Mouse (Mus musculus) E14TG2a.4 (cell line): ENCODE measurements at regions not wholly inside any gene's neighbourhood (a gene's known extent, or its start where the extent isn't known, plus 50 kb on each side); places are given as distances from the start of the nearest gene placed in this dataset.
"Not testable (repeated sequence)": the region's sequence is repeated elsewhere in the genome, so short reads cannot be mapped to it uniquely, and the experiment has no call there.

Experiments
- H3K27me3 ChIP-seq: 2 replicates; pipeline ENCODE4 v1.6.1; 2014; ENCODE audit warnings: low read length, control low read depth; ENCODE audit not compliant: insufficient read depth
- H3K36me3 ChIP-seq: 2 replicates; pipeline ENCODE4 v1.6.1; 2014; ENCODE audit warnings: low read length, control low read depth; ENCODE audit not compliant: insufficient read depth
- H3K4me1 ChIP-seq: replicated peaks from 2 replicates; pipeline ENCODE4 v1.6.1; 2014; ENCODE audit warnings: low read depth, low read length, control low read depth
- H3K4me3 ChIP-seq: replicated peaks from 2 replicates; pipeline ENCODE4 v1.5.1; 2014; ENCODE audit warnings: mild to moderate bottlenecking, low read length
- H3K9me3 ChIP-seq: 2 replicates; pipeline ENCODE4 v1.6.1; 2014; ENCODE audit warnings: low read length, control low read depth
- CTCF ChIP-seq: conservative IDR thresholded peaks from 2 replicates; pipeline ENCODE4 v1.5.1; 2014; ENCODE audit warnings: low read length
- NANOG ChIP-seq: IDR thresholded peaks from 2 replicates; pipeline ENCODE4 v1.6.1; 2014; ENCODE audit warnings: borderline replicate concordance, low read length, mixed read lengths
- POU5F1 ChIP-seq: IDR thresholded peaks from 2 replicates; pipeline ENCODE4 v1.6.1; 2014; ENCODE audit warnings: low read length, borderline replicate concordance

DNA sequence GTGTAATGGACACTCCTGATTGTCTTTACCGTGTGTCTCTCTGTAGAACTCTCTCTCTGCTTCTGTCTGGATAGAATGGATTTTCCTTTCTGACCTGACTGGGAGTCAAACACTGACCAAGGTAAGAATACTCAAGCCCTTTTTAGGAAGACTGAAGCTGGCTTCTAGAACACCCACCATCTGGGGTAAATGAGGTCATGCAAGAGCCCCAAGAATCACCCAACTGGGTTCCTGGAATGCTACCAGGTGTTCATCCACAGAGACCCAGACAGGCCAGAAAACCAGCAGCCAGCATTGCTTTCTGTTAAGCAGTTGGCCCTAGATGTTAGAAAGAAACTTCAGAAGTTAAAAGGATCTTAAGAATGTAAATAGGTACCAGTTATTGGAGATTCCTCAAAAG lies 122.2 kb downstream of the Suds3 start:
- H3K27me3 ChIP-seq: peaks cover 3% of the 10 kb centered on the region; the same call in 1 of the 2 replicates
- H3K9me3 ChIP-seq: peaks cover 9% of the 10 kb centered on the region; the same call in 1 of the 2 replicates
- peaks cover 4% of the 10 kb centered on the region; the same call in 1 of the 2 replicates for H3K4me1 ChIP-seq
- no peak for TF ChIP-seq POU5F1
- H3K4me3 ChIP-seq: no peak overlapping the region
- H3K36me3 ChIP-seq: no peaks in the 10 kb centered on the region

DNA sequence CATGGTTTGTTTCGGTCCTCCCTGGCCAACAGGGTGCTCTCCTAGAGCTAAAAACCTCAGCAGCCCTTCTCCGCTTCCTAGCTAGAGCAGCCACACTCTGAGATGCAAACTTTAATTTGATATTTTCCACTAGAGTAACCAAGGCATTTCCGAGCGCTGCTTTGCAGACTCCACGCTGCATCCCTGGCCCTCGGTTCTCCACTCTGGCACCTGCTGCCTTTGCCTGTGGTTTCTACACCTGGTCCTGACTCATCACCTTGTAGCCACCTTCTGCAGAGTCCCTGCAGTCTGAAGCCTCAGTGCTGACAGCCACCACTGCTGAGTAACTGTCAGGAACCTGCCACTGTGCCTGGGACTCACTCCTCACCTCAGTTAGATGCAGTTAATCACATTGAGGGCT lies 124.5 kb downstream of the Suds3 start:
- no peak for TF ChIP-seq CTCF
- TF ChIP-seq NANOG: no peak
- no peak for TF ChIP-seq POU5F1
- no peaks in the 10 kb centered on the region for H3K27me3 ChIP-seq
- H3K4me1 ChIP-seq: no peaks in the 10 kb centered on the region
- H3K9me3 ChIP-seq: peaks cover 9% of the 10 kb centered on the region; the same call in 1 of the 2 replicates
- H3K4me3 ChIP-seq: no peak overlapping the region
- no peaks in the 10 kb centered on the region for H3K36me3 ChIP-seq

DNA sequence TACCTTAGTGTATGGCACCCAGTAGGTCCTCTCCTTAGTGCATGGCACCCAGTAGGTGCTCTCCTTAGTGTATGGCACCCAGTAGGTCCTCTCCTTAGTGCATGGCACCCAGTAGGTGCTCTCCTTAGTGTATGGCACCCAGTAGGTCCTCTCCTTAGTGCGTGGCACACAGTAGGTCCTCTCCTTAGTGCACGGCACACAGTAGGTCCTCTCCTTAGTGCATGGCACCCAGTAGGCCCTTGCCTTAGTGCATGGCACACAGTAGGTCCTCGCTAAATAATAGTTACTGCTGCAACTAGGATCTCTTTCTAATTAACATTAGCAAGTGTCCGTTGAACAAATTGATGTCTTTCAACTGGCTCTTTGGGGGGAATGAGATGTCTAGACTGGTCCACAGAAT lies 144.4 kb downstream of the Suds3 start:
- not testable (repeated sequence) for H3K4me1 ChIP-seq, H3K4me3 ChIP-seq, H3K36me3 ChIP-seq, H3K27me3 ChIP-seq, H3K9me3 ChIP-seq

GRCm38 (mm10) chr5:116964171-116964570 lies 151.7 kb downstream of the Suds3 start:
- TF ChIP-seq NANOG: no peak
- TF ChIP-seq POU5F1: no peak
- no peak for TF ChIP-seq CTCF
- no peak overlapping the region for H3K4me3 ChIP-seq
- peaks cover 15% of the 10 kb centered on the region for H3K9me3 ChIP-seq
- H3K36me3 ChIP-seq: no peaks in the 10 kb centered on the region
- peaks cover 23% of the 10 kb centered on the region for H3K4me1 ChIP-seq
- peaks cover 14% of the 10 kb centered on the region for H3K27me3 ChIP-seq

DNA sequence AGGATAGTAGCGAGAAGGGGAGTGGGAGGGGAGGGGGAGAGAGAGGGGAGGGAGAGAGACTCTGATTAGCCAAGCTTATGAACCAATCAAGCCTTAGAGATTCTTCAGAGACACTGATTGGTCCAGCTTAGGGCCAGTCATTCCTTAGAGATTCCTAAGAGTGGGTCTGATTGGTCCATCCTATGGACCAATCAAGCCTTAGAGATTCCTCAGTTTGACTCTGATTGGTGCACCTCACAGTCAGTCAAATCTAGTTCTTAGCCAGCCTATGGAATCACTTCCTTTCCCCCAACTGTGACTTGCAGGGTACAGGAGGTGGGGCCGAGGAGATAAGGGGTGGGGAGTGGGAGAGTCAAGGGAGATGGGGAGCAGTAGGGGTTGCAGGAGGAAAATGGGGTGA lies 152.8 kb downstream of the Suds3 start:
- Histone ChIP-seq H3K9me3 (peaks cover 15% of the 10 kb centered on the region), H3K4me3 (no peak overlapping the region), H3K36me3 (no peaks in the 10 kb centered on the region), H3K27me3 (peaks cover 24% of the 10 kb centered on the region), H3K4me1 (peaks cover 27% of the 10 kb centered on the region)
- TF ChIP-seq POU5F1 (no peak), NANOG (no peak), CTCF (no peak)

- H3K27me3 ChIP-seq: peaks cover 32% of the 10 kb centered on the region
- H3K9me3 ChIP-seq: peaks cover 13% of the 10 kb centered on the region
- TF ChIP-seq NANOG (no peak), CTCF (no peak), POU5F1 (no peak)
- H3K4me3 ChIP-seq: no peak overlapping the region
- peaks cover 34% of the 10 kb centered on the region for H3K4me1 ChIP-seq
- no peaks in the 10 kb centered on the region for H3K36me3 ChIP-seq
Observed at GRCm38 (mm10) chr5:116960041-116960440, 155.9 kb downstream of the Suds3 start.

GRCm38 (mm10) chr5:116958141-116958540 lies 157.8 kb downstream of the Suds3 start:
- Histone ChIP-seq H3K9me3 (peaks cover 13% of the 10 kb centered on the region), H3K36me3 (no peaks in the 10 kb centered on the region), H3K4me1 (peaks cover 34% of the 10 kb centered on the region), H3K27me3 (peaks cover 37% of the 10 kb centered on the region), H3K4me3 (no peak overlapping the region)
- TF ChIP-seq CTCF (no peak), NANOG (no peak), POU5F1 (no peak)

GRCm38 (mm10) chr5:116956572-116956971 lies 159.3 kb downstream of the Suds3 start:
- Histone ChIP-seq H3K4me3 (0 out of 2 replicates have a peak overlapping the region, but pooled peaks have one; percentile 1), H3K4me1 (peaks cover 32% of the 10 kb centered on the region), H3K36me3 (no peaks in the 10 kb centered on the region), H3K27me3 (peaks cover 37% of the 10 kb centered on the region), H3K9me3 (peaks cover under 1% of the 10 kb centered on the region; the same call in 1 of the 2 replicates)
- no peak for TF ChIP-seq CTCF

DNA sequence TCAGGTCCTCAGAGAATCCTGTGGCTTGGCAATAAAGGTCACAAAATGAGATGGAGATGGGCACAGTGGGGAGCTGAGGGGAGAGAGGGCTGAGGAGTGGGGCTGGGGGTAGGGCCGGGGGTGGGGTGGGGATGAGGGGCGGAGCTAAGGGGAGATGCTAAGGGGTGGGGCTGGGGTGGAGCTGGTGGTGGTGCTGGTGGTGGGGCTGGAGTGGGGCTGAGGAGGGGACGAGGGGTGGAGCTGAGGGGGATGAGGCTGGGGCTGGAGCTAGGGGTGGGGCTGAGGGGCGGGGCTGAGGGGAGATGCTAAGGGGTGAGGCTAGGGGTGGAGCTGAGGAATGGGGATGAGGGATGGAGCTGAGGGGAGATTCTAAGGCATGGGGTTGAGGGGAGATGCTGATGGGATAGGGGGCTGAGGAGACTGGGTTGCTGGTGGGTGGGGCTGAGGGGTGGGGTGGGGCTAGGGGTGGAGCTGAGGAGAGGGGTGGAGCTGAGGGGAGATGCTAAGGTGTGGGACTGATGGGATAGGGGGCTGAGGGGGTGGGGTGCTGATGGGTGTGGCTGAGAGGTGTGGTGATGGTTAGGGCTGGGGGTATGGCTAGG lies 165.5 kb downstream of the Suds3 start:
- H3K36me3 ChIP-seq: no peaks in the 10 kb centered on the region
- no peak overlapping the region for H3K4me3 ChIP-seq
- H3K4me1 ChIP-seq: peaks cover 12% of the 10 kb centered on the region
- H3K9me3 ChIP-seq: no peaks in the 10 kb centered on the region
- H3K27me3 ChIP-seq: peaks cover 9% of the 10 kb centered on the region
- peak; percentile 33; the same call in 1 of the 2 replicates for TF ChIP-seq NANOG
- TF ChIP-seq CTCF: no peak
